In genomic region chr8:9188616-9189015, GRCm38 (mm10) we compare ENCODE assay signal across 10 mouse cellular contexts.
DNase-seq lines count a peak whose midpoint lies in the region; TF ChIP-seq lines count a peak whose summit lies in the region.
"Had no signal": no experiment of that assay in that cellular context is flagged by ENCODE, and none has a peak within 500 bp of the region (broad histone marks: within the 10 kb centered on the region; RNA-seq: fewer than 3 reads in every experiment).

No protein-coding gene starts in this region.

- peak; percentile 31 for DNase-seq in heart, embryonic 10.5 days (ENCODE audit: low spot score)
- DNase-seq in heart, adult 8-10 months (ENCODE audit: low spot score), result no peak
- peak; percentile 20 to 21 for DNase-seq in left cerebral cortex, adult 18-20 months (ENCODE audit: low spot score in 2 of 2)
- no peak for DNase-seq in left cerebral cortex, postnatal 4 days
- no peak for DNase-seq in ES-E14 (ENCODE audit: low read depth, low spot score)
- peak; percentile 43 for DNase-seq in brain, adult 2 months (ENCODE audit: low read depth, low spot score)
- DNase-seq in spleen, adult 12 weeks (ENCODE audit: low spot score), result no peak
- DNase-seq: cerebellum, adult 11 months had no signal

- in situ Hi-C loops in ES-E14 (cut with MboI; ENCODE audit: low sequenced_read_pairs in 2 of 2, unreplicated experiment in 2 of 2), result no loop called here

- no peaks in the 10 kb centered on the region for H3K4me1 ChIP-seq in heart, embryonic 10.5 days
- no peaks in the 10 kb centered on the region for H3K4me1 ChIP-seq in ES-E14 (ENCODE audit: control insufficient read depth in 2 of 2, insufficient read depth in 2 of 2, low read length in 2 of 2, poor library complexity in 1 of 2)
- H3K4me1 ChIP-seq: lung, embryonic 15.5 days had no signal

- H3K27ac ChIP-seq in heart, embryonic 10.5 days, result no peak overlapping the region
- no peak overlapping the region for H3K27ac ChIP-seq in ES-E14 (ENCODE audit: insufficient read depth, low read depth, low read length, poor library complexity, severe bottlenecking)
- H3K27ac ChIP-seq: lung, embryonic 15.5 days had no signal

- H3K4me3 ChIP-seq in heart, embryonic 10.5 days, result no peak overlapping the region
- H3K4me3 ChIP-seq in ES-E14 (ENCODE audit: insufficient read depth in 1 of 2, low read depth in 1 of 2, low read length in 2 of 2, poor library complexity in 1 of 2, severe bottlenecking in 1 of 2), result no peak overlapping the region
- H3K4me3 ChIP-seq: lung, embryonic 15.5 days had no signal

- no peaks in the 10 kb centered on the region for H3K36me3 ChIP-seq in heart, embryonic 10.5 days
- no peaks in the 10 kb centered on the region for H3K36me3 ChIP-seq in ES-E14 (ENCODE audit: control insufficient read depth, insufficient read depth, low read length, poor library complexity, severe bottlenecking)
- H3K36me3 ChIP-seq: G1E; lung, embryonic 15.5 days had no signal

- no peak overlapping the region for H3K9ac ChIP-seq in ES-E14 (ENCODE audit: insufficient read depth, low read depth, low read length, poor library complexity, severe bottlenecking)
- H3K9ac ChIP-seq: lung, embryonic 15.5 days had no signal

- intact Hi-C loops in left cerebral cortex, postnatal 4 days (cut with DNase I), result loop anchor here (5.0 kb wide), 1 partner anchor 526 kb away; the partner anchor contains the start of gene Efnb2

- H3K9me3 ChIP-seq in heart, embryonic 10.5 days, result no peaks in the 10 kb centered on the region
- no peaks in the 10 kb centered on the region for H3K9me3 ChIP-seq in ES-E14 (ENCODE audit: control insufficient read depth, insufficient read depth, low read depth, low read length)
- H3K9me3 ChIP-seq: G1E; lung, embryonic 15.5 days had no signal

- no peaks in the 10 kb centered on the region for H3K27me3 ChIP-seq in heart, embryonic 10.5 days (ENCODE audit: insufficient read depth, poor library complexity, severe bottlenecking)
- H3K27me3 ChIP-seq: lung, embryonic 15.5 days had no signal

- WGBS in heart, embryonic 10.5 days, result 37% methylated on average over 4 of the region's 4 CpGs

TF ChIP-seq in ES-E14, 5 proteins besides CTCF, POLR2A, EP300 and RAD21:
- TF ChIP-seq ZC3H11A (IDR thresholded peaks at IDR 0.05; ENCODE audit: borderline replicate concordance, low read depth, low read length) (0 out of 2 replicates have a peak, but pooled peaks have one; percentile 8), ZNF384 (IDR thresholded peaks at IDR 0.05; ENCODE audit: low read depth, low read length) (no peak)
TF ChIP-seq in ES-E14: peak in this region for 1.

Comparison
In these comparisons a context has a peak if more than half of its experiments do, and no peak if none do; other contexts are left out.
1. DNase-seq: peak in heart, embryonic 10.5 days (single experiment), left cerebral cortex, adult 18-20 months (2 of 2) and brain, adult 2 months (single experiment); none in heart, adult 8-10 months (single experiment), left cerebral cortex, postnatal 4 days (single experiment), ES-E14 (single experiment) and spleen, adult 12 weeks (single experiment).